Mouse (Mus musculus): ENCODE measurements around the gene Irf2bpl. TPM values are rescaled to one million over a fixed set of nuclear protein-coding genes. Genes with fewer than 3 reads are reported as not detected.
A peak's percentile ranks its signal among the peaks of the same experiment; 100 is the strongest.

Irf2bpl gene
- polyA plus RNA-seq, 1 experiment from 2014 or later: 18.2 TPM

DNA sequence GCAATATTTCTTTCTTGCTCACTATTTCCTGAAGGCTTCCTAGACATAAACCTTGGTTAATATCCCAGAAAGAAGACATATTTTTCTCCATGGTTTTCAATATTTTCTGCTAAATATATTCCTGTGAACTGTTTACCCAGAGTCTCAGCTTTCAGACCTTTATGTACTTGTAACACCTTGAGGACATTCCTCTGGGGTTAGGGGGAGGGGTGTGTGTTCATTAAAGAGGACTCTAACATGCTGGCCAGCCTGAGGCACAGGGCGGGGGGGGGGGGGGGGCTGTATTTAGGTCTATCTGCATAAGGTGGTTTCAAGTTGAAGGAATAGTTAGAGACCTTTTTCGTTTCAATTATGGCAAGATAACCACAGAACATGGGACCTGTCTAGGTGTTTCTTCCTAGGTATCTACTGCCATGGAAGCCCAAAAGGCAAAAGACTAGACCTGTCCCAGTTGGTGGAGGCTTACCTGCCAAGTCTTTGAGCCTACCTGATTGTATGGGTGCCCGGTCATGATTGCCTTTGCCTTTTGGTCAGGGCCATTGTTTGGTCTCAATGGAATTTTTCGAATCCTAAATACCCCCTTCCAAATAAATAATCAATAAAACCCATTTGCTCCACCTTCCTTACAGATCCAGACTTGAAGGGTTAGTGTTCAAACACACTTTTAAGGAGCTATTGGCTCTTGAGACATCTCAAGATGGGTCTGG is 11.3 kb upstream of the Irf2bpl start:
- peak overlapping the region; percentile 99 for H3K27ac ChIP-seq (ENCODE audit: low read length)
- H3K36me3 ChIP-seq (ENCODE audit: control insufficient read depth, insufficient read depth, low read length): no peaks in the 10 kb centered on the region
- 35% methylated on average over 4 of the region's 4 CpGs for WGBS
- H3K9ac ChIP-seq (replicated peaks; ENCODE audit: low read depth, low read length): no peak overlapping the region
- ATAC-seq (ENCODE audit: insufficient number of reproducible peaks, insufficient read depth, low FRiP score, low read depth): no peak
- H3K4me1 ChIP-seq (ENCODE audit: control insufficient read depth, insufficient read depth, low read length): peaks cover 87% of the 10 kb centered on the region
- no peaks in the 10 kb centered on the region for H3K9me3 ChIP-seq (ENCODE audit: control insufficient read depth, low read depth, low read length)
- peak overlapping the region; percentile 65 for H3K4me2 ChIP-seq (replicated peaks; ENCODE audit: low read depth, low read length)
- H3K4me3 ChIP-seq (ENCODE audit: low read depth, low read length): no peak overlapping the region
- H3K27me3 ChIP-seq (ENCODE audit: control insufficient read depth, insufficient read depth, low read length): no peaks in the 10 kb centered on the region

DNA sequence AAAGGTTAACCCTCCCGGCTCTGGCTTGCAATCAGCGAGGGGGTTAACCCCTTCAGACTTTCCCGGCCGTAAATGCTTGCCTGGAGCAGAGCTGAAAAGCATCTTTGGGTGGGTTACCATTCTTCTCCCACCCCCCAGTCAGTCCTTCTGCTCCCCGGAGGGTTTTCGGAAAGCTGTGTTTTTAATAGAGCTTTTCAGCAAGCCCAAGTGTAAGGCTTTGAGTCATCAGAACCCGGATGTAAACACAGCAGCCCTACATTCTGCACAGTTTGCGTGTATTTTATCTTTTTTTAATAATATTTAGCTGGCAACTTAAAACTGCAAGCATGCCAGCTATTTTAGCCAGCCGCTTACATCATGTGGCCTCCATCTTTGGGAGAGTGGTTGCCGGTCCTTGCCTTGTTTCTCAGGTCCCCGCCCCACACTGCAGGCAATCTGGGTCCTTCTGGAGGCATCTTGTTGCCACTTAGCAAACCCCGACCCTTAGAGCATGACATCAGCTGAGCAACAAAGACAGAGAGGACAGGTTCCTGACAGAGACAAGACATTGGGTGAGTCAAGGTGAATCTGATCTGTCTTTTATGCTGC is 10.3 kb upstream of the Irf2bpl start:
- Histone ChIP-seq H3K9ac (replicated peaks; ENCODE audit: low read depth, low read length) (0 out of 2 replicates have a peak overlapping the region, but pooled peaks have one; percentile 14), H3K27me3 (ENCODE audit: control insufficient read depth, insufficient read depth, low read length) (no peaks in the 10 kb centered on the region), H3K36me3 (ENCODE audit: control insufficient read depth, insufficient read depth, low read length) (no peaks in the 10 kb centered on the region), H3K4me3 (ENCODE audit: low read depth, low read length) (peak overlapping the region; percentile 19), H3K4me2 (replicated peaks; ENCODE audit: low read depth, low read length) (peak overlapping the region; percentile 65), H3K9me3 (ENCODE audit: control insufficient read depth, low read depth, low read length) (no peaks in the 10 kb centered on the region), H3K4me1 (ENCODE audit: control insufficient read depth, insufficient read depth, low read length) (peaks cover 82% of the 10 kb centered on the region), H3K27ac (ENCODE audit: low read length) (peak overlapping the region; percentile 99)
- ATAC-seq (ENCODE audit: insufficient number of reproducible peaks, insufficient read depth, low FRiP score, low read depth): peak; percentile 0; the same call in 1 of the 2 replicates
- WGBS: 0% methylated on average over 12 of the region's 12 CpGs

DNA sequence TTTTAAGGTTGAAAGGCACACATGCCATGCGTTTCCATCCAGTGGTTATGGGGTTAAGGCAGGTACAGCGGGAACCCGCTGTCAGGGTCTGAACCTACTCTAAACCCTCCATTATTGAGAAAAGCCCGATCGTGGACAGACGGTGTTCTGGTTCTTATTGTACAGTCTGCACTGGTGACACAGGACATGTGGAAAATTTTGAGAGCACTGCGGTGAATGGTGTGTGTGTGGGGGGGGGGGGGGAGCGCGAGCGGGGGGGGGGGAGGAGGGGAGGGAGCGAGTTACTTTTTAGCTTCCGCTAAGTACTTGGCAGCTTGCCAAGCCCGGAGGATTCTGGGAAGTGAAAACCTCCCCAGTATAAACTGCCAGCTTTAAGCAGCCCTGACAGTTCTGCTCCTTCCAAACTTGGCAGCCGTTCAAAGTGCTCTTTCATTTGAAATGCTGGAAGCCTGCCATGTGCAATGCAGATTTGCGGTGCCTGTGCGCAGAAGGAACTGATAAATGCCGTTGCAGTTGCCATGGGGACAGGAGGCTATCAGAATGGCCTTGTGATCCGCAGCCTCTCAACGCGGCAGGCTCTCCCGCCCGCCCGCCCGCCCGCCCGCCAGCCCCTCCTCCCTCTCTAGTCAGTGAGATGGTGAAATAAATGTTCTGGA is 9.7 kb upstream of the Irf2bpl start:
- H3K27ac ChIP-seq (ENCODE audit: low read length): peak overlapping the region; percentile 100
- H3K9me3 ChIP-seq (ENCODE audit: control insufficient read depth, low read depth, low read length): no peaks in the 10 kb centered on the region
- peak; percentile 87 for ATAC-seq (ENCODE audit: insufficient number of reproducible peaks, insufficient read depth, low FRiP score, low read depth)
- peak overlapping the region; percentile 75 for H3K4me2 ChIP-seq (replicated peaks; ENCODE audit: low read depth, low read length)
- H3K9ac ChIP-seq (replicated peaks; ENCODE audit: low read depth, low read length): peak overlapping the region; percentile 21; the same call in 1 of the 2 replicates
- no peaks in the 10 kb centered on the region for H3K36me3 ChIP-seq (ENCODE audit: control insufficient read depth, insufficient read depth, low read length)
- no peaks in the 10 kb centered on the region for H3K27me3 ChIP-seq (ENCODE audit: control insufficient read depth, insufficient read depth, low read length)
- peaks cover 79% of the 10 kb centered on the region for H3K4me1 ChIP-seq (ENCODE audit: control insufficient read depth, insufficient read depth, low read length)
- H3K4me3 ChIP-seq (ENCODE audit: low read depth, low read length): peak overlapping the region; percentile 22
- under 1% methylated on average over 23 of the region's 26 CpGs for whole genome bisulfite sequencing

DNA sequence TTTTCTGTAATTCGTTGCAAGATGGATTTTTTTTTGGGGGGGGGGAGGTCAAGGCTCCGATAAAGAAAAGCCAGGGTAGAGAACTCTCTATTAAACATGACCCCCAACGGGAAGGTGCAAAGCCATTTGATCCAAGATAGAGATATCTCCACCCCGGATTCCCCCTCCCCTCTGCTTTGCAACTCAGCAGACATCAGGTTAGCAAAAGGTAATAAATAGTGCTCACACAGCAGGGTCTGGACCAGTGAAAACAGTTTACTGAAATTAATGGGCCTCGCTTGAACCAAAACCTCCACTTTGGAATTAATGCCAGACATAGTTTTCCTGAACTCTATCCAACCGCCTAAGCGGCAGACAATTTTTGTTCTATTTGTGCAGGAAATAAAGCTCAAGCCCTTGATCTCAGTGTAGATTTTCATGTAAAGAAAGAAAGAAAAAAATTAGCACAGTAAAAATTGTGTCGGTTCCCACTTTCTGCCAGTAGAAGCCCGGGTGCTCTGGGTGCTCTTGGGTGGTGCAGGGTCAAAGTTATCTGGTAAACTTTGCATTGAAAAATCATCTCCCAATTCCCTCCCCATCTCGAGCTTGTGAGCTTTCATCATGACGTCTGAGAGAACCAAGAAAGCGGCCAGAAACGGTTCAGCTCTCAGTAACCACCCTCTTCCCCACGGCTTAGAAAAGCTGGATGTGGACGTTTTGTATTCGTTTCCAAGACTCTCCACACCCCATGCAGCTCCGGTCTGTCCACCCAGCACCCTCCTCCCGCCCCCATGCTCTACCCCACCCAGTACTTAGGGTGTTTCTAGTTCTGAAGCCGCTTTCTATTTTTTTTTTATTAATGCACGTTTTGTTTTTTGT is 9.0 kb upstream of the Irf2bpl start:
- peak overlapping the region; percentile 75 for H3K4me2 ChIP-seq (replicated peaks; ENCODE audit: low read depth, low read length)
- peak overlapping the region; percentile 21; the same call in 1 of the 2 replicates for H3K9ac ChIP-seq (replicated peaks; ENCODE audit: low read depth, low read length)
- WGBS: 1% methylated on average over 20 of the region's 20 CpGs
- H3K27me3 ChIP-seq (ENCODE audit: control insufficient read depth, insufficient read depth, low read length): no peaks in the 10 kb centered on the region
- ATAC-seq (ENCODE audit: insufficient number of reproducible peaks, insufficient read depth, low FRiP score, low read depth): peak; percentile 21; the same call in 1 of the 2 replicates
- peak overlapping the region; percentile 22 for H3K4me3 ChIP-seq (ENCODE audit: low read depth, low read length)
- H3K4me1 ChIP-seq (ENCODE audit: control insufficient read depth, insufficient read depth, low read length): peaks cover 80% of the 10 kb centered on the region
- H3K9me3 ChIP-seq (ENCODE audit: control insufficient read depth, low read depth, low read length): no peaks in the 10 kb centered on the region
- H3K36me3 ChIP-seq (ENCODE audit: control insufficient read depth, insufficient read depth, low read length): no peaks in the 10 kb centered on the region
- peak overlapping the region; percentile 100 for H3K27ac ChIP-seq (ENCODE audit: low read length)

DNA sequence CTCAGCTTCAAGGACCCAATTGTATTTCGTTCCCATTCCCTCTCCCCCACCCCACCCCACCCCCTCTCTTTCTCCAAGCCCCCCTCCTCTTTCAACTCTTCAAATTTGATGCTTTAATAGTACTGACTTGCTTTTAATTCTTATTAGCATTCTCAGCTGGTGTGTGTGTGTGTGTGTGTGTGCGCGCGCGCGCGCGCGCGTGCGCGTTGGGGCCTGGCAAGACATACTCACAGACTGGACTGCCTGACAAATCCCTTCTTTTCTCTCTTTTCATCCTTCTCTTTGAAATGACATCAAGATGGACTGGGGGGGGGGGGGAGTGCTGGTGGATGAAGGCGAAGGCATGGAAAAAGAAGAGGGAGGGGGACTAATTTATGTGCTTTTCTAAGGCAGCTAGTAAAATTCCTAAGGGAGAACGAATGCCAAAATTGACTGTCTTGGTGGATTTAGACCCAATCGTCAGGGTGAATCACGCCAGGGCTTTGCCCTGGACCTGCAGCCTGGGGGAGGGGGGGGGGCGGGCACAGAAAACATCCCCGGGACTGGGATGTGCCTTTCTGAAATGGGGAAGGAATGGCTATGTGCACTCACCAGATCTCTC is 8.2 kb upstream of the Irf2bpl start:
- 3% methylated on average over 17 of the region's 18 CpGs for WGBS
- peaks cover 80% of the 10 kb centered on the region for H3K4me1 ChIP-seq (ENCODE audit: control insufficient read depth, insufficient read depth, low read length)
- no peaks in the 10 kb centered on the region for H3K27me3 ChIP-seq (ENCODE audit: control insufficient read depth, insufficient read depth, low read length)
- peak overlapping the region; percentile 75 for H3K4me2 ChIP-seq (replicated peaks; ENCODE audit: low read depth, low read length)
- H3K4me3 ChIP-seq (ENCODE audit: low read depth, low read length): 0 out of 2 replicates have a peak overlapping the region, but pooled peaks have one; percentile 32
- H3K27ac ChIP-seq (ENCODE audit: low read length): peak overlapping the region; percentile 100
- ATAC-seq (ENCODE audit: insufficient number of reproducible peaks, insufficient read depth, low FRiP score, low read depth): no peak
- no peak overlapping the region for H3K9ac ChIP-seq (replicated peaks; ENCODE audit: low read depth, low read length)
- H3K36me3 ChIP-seq (ENCODE audit: control insufficient read depth, insufficient read depth, low read length): no peaks in the 10 kb centered on the region
- H3K9me3 ChIP-seq (ENCODE audit: control insufficient read depth, low read depth, low read length): no peaks in the 10 kb centered on the region

DNA sequence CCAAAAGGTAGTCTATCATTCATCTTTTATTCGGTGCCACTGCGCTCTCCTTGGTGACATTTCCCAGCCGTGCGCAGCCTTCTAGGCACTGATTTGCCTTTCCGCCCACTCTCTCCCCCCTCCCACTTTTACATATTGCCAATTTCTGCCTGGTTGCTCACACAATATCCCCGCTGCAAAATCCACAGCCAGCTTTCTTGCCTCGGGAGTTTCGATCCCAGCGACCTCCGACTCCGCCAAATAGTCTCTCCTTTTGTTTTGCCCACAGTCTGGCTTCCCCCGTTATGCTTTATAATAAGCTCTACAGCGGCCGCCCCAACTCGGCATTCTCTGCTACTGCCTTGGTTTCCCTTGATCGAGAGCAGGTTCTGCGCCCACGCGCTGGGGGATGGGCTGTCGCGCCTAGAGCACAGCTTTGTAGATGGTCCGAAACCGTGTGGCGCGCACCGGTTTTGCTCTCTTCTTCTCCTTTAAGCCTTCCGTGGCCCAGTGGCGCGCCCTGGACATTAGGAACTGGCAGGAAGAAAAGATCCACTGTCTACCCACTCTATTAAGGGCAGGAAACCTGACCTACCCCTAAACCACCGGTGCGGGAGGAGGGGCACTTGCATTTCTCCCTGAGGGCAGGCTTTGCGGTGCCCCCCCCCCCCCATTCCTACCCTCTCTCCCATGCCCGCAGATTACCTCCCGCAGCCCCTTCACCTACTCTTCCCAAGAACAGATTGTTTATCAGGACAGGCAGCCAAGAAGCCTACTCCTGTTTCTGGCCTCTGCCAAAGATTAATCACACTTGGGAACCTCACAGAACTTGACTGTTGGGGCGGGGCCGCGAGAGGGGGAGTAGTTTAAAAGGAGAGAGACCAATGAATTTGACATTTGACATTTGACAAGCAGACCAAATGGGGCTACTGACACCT is 7.4 kb upstream of the Irf2bpl start:
- H3K4me2 ChIP-seq (replicated peaks; ENCODE audit: low read depth, low read length): peak overlapping the region; percentile 75
- peaks cover 78% of the 10 kb centered on the region for H3K4me1 ChIP-seq (ENCODE audit: control insufficient read depth, insufficient read depth, low read length)
- 2% methylated on average over 37 of the region's 37 CpGs for WGBS
- no peak for ATAC-seq (ENCODE audit: insufficient number of reproducible peaks, insufficient read depth, low FRiP score, low read depth)
- no peaks in the 10 kb centered on the region for H3K9me3 ChIP-seq (ENCODE audit: control insufficient read depth, low read depth, low read length)
- peak overlapping the region; percentile 21; the same call in 1 of the 2 replicates for H3K9ac ChIP-seq (replicated peaks; ENCODE audit: low read depth, low read length)
- H3K36me3 ChIP-seq (ENCODE audit: control insufficient read depth, insufficient read depth, low read length): no peaks in the 10 kb centered on the region
- H3K4me3 ChIP-seq (ENCODE audit: low read depth, low read length): peak overlapping the region; percentile 32
- peak overlapping the region; percentile 100 for H3K27ac ChIP-seq (ENCODE audit: low read length)
- H3K27me3 ChIP-seq (ENCODE audit: control insufficient read depth, insufficient read depth, low read length): no peaks in the 10 kb centered on the region

DNA sequence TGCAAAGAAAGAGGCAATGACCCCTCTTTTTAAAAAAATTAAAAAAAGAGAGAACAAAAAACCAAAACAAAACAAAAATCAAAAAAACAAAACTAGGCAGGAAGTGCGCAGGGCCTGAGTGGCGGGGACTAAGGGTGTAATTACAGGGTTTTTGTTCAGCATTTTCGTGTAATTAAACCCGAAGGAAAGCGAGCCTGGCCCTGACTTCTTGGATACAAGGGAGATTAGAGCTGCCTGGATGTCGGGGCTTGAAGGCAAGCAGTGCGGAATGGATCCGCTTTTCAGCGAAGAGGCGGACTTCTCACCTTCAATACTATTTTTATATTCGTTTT is 6.8 kb upstream of the Irf2bpl start:
- Histone ChIP-seq H3K9me3 (ENCODE audit: control insufficient read depth, low read depth, low read length) (no peaks in the 10 kb centered on the region), H3K36me3 (ENCODE audit: control insufficient read depth, insufficient read depth, low read length) (no peaks in the 10 kb centered on the region), H3K27ac (ENCODE audit: low read length) (peak overlapping the region; percentile 100; the same call in 1 of the 2 replicates), H3K4me2 (replicated peaks; ENCODE audit: low read depth, low read length) (peak overlapping the region; percentile 75), H3K9ac (replicated peaks; ENCODE audit: low read depth, low read length) (no peak overlapping the region), H3K4me3 (ENCODE audit: low read depth, low read length) (peak overlapping the region; percentile 32; the same call in 1 of the 2 replicates), H3K4me1 (ENCODE audit: control insufficient read depth, insufficient read depth, low read length) (peaks cover 78% of the 10 kb centered on the region), H3K27me3 (ENCODE audit: control insufficient read depth, insufficient read depth, low read length) (no peaks in the 10 kb centered on the region)
- ATAC-seq (ENCODE audit: insufficient number of reproducible peaks, insufficient read depth, low FRiP score, low read depth): no peak
- 11% methylated on average over 11 of the region's 11 CpGs for WGBS
